Mouse (Mus musculus) midbrain, postnatal 0 days (tissue): ENCODE measurements around the gene Peak1. TPM values are rescaled to one million over a fixed set of nuclear protein-coding genes. Genes with fewer than 3 reads are reported as not detected.

Source experiments
- ATAC-seq: fragments of 200-750 bp; cut with Nextera tagmentation; 2 replicates; pipeline ENCODE4 v1.8.0; 2017; ENCODE audit warnings: moderate number of reproducible peaks, mild to moderate bottlenecking, moderate TSS enrichment, moderate library complexity; ENCODE audit not compliant: low FRiP score
- DNase-seq: peaks from one replicate; pipeline ENCODE4 v3.0.0-alpha.2; 2015; ENCODE audit warnings: low spot score
- H3K27ac ChIP-seq: fragments of 300-500 bp; sonication (generic); 2 replicates; pipeline ENCODE4 v1.5.1; 2014; ENCODE audit warnings: low read depth, mild to moderate bottlenecking, low read length, mixed read lengths
- H3K27me3 ChIP-seq: fragments of 300-500 bp; sonication (generic); 2 replicates; pipeline ENCODE4 v1.6.1; 2014; ENCODE audit warnings: low read length, control low read depth, mixed read lengths; ENCODE audit not compliant: insufficient read depth
- H3K36me3 ChIP-seq: fragments of 300-500 bp; sonication (generic); 2 replicates; pipeline ENCODE4 v1.6.1; 2014; ENCODE audit warnings: low read length, control low read depth, mixed read lengths; ENCODE audit not compliant: insufficient read depth
- H3K4me1 ChIP-seq: fragments of 300-500 bp; sonication (generic); 2 replicates; pipeline ENCODE4 v1.6.1; 2014; ENCODE audit warnings: mild to moderate bottlenecking, control low read depth, antibody characterized with exemption, low read length, mixed read lengths; ENCODE audit not compliant: insufficient read depth
- H3K4me2 ChIP-seq: fragments of 300-500 bp; sonication (generic); 2 replicates; pipeline ENCODE4 v1.6.1; 2014; ENCODE audit warnings: low read depth, mild to moderate bottlenecking, low read length, mixed read lengths; ENCODE audit not compliant: poor library complexity, severe bottlenecking
- H3K4me3 ChIP-seq: fragments of 300-500 bp; sonication (generic); 2 replicates; pipeline ENCODE4 v1.5.1; 2014; ENCODE audit warnings: low read depth, mild to moderate bottlenecking, low read length, moderate library complexity
- H3K9ac ChIP-seq: fragments of 300-500 bp; sonication (generic); replicated peaks from 2 replicates; pipeline ENCODE4 v1.6.1; 2014; ENCODE audit warnings: mild to moderate bottlenecking, low read length, moderate library complexity, mixed read lengths; ENCODE audit not compliant: poor library complexity, severe bottlenecking
- H3K9me3 ChIP-seq: fragments of 300-500 bp; sonication (generic); 2 replicates; pipeline ENCODE4 v1.6.1; 2016; ENCODE audit warnings: low read length, control low read depth
- CTCF ChIP-seq: IDR thresholded peaks from 2 replicates; pipeline ENCODE4 v1.5.1; 2016; ENCODE audit warnings: antibody characterized with exemption, mild to moderate bottlenecking
- WGBS: fragments of 180-500 bp; shearing (Covaris S2); extraction: QIAGEN DNeasy Blood & Tissue Kit; methylation state at CpG from one replicate; pipeline ENCODE4 v1.1.7; 2014; 5-methylcytosine and 5-hydroxymethylcytosine counted together
- polyA plus RNA-seq: library from polyadenylated mRNA; unstranded; fragments of >200 nt; fragmentation: Nextera tagmentation; extraction: Ambion mirVana; gene quantifications from 2 replicates; pipeline ENCODE4 v1.2.1, GENCODE M21; 2015
- total RNA-seq: library from RNA; depleted of rRNA; stranded (reverse); fragments of >200 nt; gene quantifications from 2 replicates; pipeline ENCODE4 v1.2.3, GENCODE M21; 2014

Peak1 gene
- total and polyA plus RNA-seq, 2 experiments from 2014 or later = 2.7 to 5.9 TPM

DNA sequence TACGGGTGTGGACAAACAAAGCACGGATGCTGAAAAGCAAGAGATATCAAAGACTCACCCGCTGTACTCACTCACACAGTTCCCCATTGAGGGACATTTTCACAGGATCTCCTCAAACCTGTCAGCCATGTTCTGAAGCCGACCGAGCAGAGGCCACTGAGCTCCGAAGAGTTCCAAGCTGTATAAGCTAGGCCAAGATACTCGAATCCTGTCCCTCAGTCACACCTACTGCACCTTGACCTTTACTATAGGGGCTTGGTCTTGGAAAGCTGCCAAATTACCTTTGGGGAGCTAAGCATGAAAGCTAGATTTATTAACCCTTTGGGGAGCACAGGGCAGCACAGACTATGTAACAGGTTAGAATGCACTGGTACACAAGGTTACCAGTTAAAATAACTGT lies 174.0 kb downstream of the Peak1 start:
- Histone ChIP-seq H3K27ac (no peak overlapping the region), H3K4me1 (no peaks in the 10 kb centered on the region), H3K27me3 (no peaks in the 10 kb centered on the region), H3K4me3 (no peak overlapping the region), H3K36me3 (no peaks in the 10 kb centered on the region), H3K9me3 (no peaks in the 10 kb centered on the region), H3K4me2 (no peak overlapping the region), H3K9ac (no peak overlapping the region)
- ATAC-seq = no peak
- WGBS = 89% methylated on average over 7 of the region's 7 CpGs
- DNase-seq = no peak
- TF ChIP-seq CTCF = no peak

DNA sequence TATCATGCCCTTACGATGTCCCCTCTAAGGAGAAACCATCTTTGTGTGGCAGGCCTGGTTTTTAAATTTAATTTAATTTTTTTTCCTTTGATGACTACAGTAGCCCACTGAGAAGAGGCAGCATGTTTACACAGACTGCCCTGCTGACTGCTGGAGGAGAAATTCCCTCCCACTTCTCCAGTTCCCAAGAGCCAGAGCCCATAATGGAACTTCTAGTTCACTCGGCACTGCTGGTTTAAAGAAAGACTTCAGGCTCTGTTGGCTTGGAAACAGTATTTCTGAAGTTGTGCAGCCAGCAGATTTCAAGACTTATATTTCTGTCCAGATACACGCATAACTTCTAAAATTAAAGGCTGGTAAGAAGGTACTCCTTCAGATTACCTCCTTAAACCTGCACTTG lies 175.2 kb downstream of the Peak1 start:
- H3K9me3 ChIP-seq = no peaks in the 10 kb centered on the region
- 61% methylated on average over 3 of the region's 3 CpGs for WGBS
- DNase-seq (no peak), ATAC-seq (no peak)
- H3K9ac ChIP-seq = no peak overlapping the region
- H3K4me3 ChIP-seq = no peak overlapping the region
- no peaks in the 10 kb centered on the region for H3K27me3 ChIP-seq
- no peak overlapping the region for H3K27ac ChIP-seq
- H3K36me3 ChIP-seq = no peaks in the 10 kb centered on the region
- no peaks in the 10 kb centered on the region for H3K4me1 ChIP-seq
- no peak overlapping the region for H3K4me2 ChIP-seq
- no peak for TF ChIP-seq CTCF

DNA sequence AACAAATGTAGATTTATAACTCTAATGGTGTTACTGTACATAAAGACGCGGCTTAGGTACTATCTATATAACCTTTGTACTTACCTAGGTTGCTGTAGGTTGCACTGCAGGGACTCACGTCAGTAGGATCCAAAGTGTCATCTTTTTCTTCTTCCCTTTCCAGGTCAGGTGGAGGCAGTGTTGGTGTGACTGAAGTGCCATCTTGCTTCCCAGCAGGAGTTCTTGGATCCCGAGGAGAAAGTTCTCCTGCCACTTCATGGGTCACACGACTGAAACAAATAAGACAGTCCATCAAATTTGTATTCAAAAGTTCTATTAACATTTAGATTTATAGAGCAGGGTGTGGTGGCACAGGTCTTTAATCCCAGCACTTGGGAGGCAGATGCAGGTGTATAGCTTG lies 176.8 kb downstream of the Peak1 start:
- H3K9me3 ChIP-seq = no peaks in the 10 kb centered on the region
- no peak overlapping the region for H3K9ac ChIP-seq
- no peak overlapping the region for H3K4me2 ChIP-seq
- WGBS = 89% methylated on average over 5 of the region's 5 CpGs
- H3K4me3 ChIP-seq = no peak overlapping the region
- no peaks in the 10 kb centered on the region for H3K4me1 ChIP-seq
- DNase-seq (no peak), ATAC-seq (no peak)
- no peak for TF ChIP-seq CTCF
- H3K27me3 ChIP-seq = no peaks in the 10 kb centered on the region
- H3K36me3 ChIP-seq = no peaks in the 10 kb centered on the region
- no peak overlapping the region for H3K27ac ChIP-seq

DNA sequence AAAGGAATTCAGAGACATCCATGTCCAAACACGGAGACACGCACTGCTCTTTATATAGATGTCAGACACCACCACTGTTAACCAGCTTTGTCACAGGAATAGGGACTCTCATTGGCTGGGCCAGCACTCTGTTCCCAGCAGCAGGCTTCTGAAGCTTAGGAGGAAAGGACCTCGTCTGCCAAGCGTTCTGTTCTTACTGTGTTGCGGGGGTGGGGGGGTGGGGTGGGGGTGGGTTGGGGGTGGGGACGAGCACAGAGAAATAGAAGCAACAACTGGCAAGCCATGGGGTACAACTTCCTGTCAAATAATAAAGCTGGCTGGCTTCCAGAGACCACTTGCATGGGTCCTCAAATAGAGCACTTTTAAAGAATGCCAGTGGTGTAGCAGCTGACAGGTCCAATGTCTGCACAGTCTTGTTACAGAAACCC lies 182.0 kb downstream of the Peak1 start:
- H3K9ac ChIP-seq = no peak overlapping the region
- no peak overlapping the region for H3K4me3 ChIP-seq
- DNase-seq (peak; percentile 48), ATAC-seq (no peak)
- WGBS = 18% methylated on average over 6 of the region's 6 CpGs
- H3K4me1 ChIP-seq = no peaks in the 10 kb centered on the region
- H3K27ac ChIP-seq = no peak overlapping the region
- no peak overlapping the region for H3K4me2 ChIP-seq
- H3K27me3 ChIP-seq = no peaks in the 10 kb centered on the region
- no peaks in the 10 kb centered on the region for H3K9me3 ChIP-seq
- TF ChIP-seq CTCF = no peak
- H3K36me3 ChIP-seq = no peaks in the 10 kb centered on the region

DNA sequence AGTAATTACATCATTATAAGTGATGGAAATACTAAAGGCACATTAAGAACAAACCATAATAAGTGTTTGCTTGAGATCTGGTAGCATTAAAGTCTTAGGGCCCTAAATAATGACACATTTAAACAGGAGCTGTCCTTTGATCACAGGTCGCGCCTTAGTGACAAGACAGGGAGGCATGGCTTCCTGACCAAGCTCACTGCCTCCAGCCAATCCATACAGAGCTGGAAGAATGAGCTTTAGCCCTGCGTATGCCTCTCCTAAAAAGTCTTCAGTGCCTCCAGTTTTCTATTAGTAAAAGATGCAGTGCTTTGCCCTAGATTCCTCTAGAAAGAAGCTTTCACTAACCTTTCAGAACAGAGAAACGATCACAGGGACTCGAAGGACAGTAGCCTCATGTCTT lies 182.6 kb downstream of the Peak1 start:
- WGBS = 55% methylated on average over 5 of the region's 5 CpGs
- no peaks in the 10 kb centered on the region for H3K36me3 ChIP-seq
- no peak for TF ChIP-seq CTCF
- H3K27ac ChIP-seq = no peak overlapping the region
- ATAC-seq = no peak
- no peak overlapping the region for H3K4me3 ChIP-seq
- H3K9me3 ChIP-seq = no peaks in the 10 kb centered on the region
- no peaks in the 10 kb centered on the region for H3K4me1 ChIP-seq
- H3K4me2 ChIP-seq = no peak overlapping the region
- H3K9ac ChIP-seq = no peak overlapping the region
- DNase-seq = no peak
- no peaks in the 10 kb centered on the region for H3K27me3 ChIP-seq

DNA sequence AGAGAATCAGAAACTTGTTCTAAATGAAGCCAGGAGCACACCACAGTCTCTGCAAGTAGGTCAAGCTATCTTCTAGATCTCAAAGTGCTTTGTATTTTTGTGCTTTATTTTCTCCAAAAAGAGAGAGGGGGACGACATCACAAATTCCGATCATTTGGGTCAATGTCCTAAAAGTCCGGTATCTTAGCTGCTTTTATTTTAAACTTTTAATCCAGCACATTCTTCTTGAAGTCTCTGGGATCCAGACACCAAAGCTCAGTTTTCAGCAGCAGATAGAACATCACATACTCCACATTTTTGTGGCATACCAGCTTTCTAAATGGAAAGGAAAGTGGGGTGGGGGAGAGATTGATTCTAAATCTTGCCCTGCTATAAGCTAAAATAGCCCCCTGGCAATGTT lies 183.3 kb downstream of the Peak1 start:
- Histone ChIP-seq H3K4me1 (no peaks in the 10 kb centered on the region), H3K9ac (no peak overlapping the region), H3K27ac (no peak overlapping the region), H3K4me3 (no peak overlapping the region), H3K36me3 (no peaks in the 10 kb centered on the region), H3K4me2 (no peak overlapping the region), H3K9me3 (no peaks in the 10 kb centered on the region), H3K27me3 (no peaks in the 10 kb centered on the region)
- 83% methylated on average over 3 of the region's 3 CpGs for WGBS
- TF ChIP-seq CTCF = no peak
- no peak for DNase-seq
- no peak for ATAC-seq
